Mouse (Mus musculus) brain, embryonic 14.5 days (tissue): Measurements from ENCODE around the gene Borcs7. TPM values are rescaled to one million over a fixed set of nuclear protein-coding genes. Genes with fewer than 3 reads are reported as not detected.

Experiments used
- DNase-seq: peaks from one replicate; pipeline ENCODE4 v3.0.0-alpha.2; 2011; ENCODE audit warnings: low read depth
- CTCF ChIP-seq: fragments of 200-500 bp; IDR thresholded peaks from 2 replicates; pipeline ENCODE4 v1.5.1; 2012; ENCODE audit warnings: inconsistent platforms, mild to moderate bottlenecking, moderate library complexity, borderline replicate concordance; ENCODE audit not compliant: insufficient read depth, insufficient read length; ENCODE audit errors: extremely low read depth
- POLR2A ChIP-seq: fragments of 200-500 bp; IDR thresholded peaks from 2 replicates; pipeline ENCODE4 v1.6.1; 2012; ENCODE audit warnings: mild to moderate bottlenecking, inconsistent platforms, borderline replicate concordance; ENCODE audit not compliant: poor library complexity, insufficient read depth, insufficient read length, severe bottlenecking; ENCODE audit errors: extremely low read depth
- polyA plus RNA-seq: library from polyadenylated mRNA; depleted of rRNA; stranded (reverse); fragments of >200 nt; gene quantifications from 2 replicates; pipeline ENCODE4 v1.2.3, GENCODE M21; 2012

Gene Borcs7
- polyA plus RNA-seq, 1 experiment: 12.3 TPM

GRCm38 (mm10) chr19:46697840-46698517 is 8.3 kb downstream of the Borcs7 start:
- TF ChIP-seq POLR2A (no peak), CTCF (no peak)
- no peak for DNase-seq

DNA sequence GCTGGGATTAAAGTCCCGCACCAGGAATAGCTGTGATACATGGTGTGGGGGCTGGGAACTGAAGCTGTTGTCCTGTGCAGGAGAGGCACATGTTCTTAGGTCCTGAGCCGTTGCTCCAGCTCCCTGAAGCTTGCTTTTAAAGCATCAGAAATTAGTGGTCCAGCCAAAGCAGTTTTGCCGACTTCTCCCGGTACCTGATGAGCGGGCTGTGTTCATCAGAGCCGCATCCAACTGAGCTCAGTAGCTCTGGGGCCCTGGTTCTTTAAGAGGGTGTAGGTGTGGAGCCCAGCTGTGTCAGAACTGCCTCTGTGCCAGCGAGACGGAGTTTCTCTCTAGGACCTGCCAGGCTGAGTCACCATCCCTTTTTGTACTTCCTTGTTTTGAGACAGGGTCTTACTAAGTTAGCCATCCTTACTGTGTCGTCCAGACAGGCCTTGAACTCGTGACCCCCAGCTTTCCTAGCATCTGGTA is 9.3 kb downstream of the Borcs7 start:
- no peak for DNase-seq
- no peak for TF ChIP-seq CTCF
- no peak for TF ChIP-seq POLR2A

GRCm38 (mm10) chr19:46701156-46701555 is 11.4 kb downstream of the Borcs7 start:
- DNase-seq: no peak
- TF ChIP-seq POLR2A (no peak), CTCF (no peak)

- no peak for TF ChIP-seq POLR2A
- TF ChIP-seq CTCF: no peak
These were observed 16.2 kb downstream of the Borcs7 start for GRCm38 (mm10) chr19:46705779-46706495.

GRCm38 (mm10) chr19:46706540-46707295 is 17.0 kb downstream of the Borcs7 start:
- DNase-seq: no peak

More at GRCm38 (mm10) chr19:46705779-46706495, 16.2 kb downstream of the Borcs7 start:
- DNase-seq: no peak

GRCm38 (mm10) chr19:46707296-46708151 is 17.8 kb downstream of the Borcs7 start, which contains the start of gene As3mt:
Gene As3mt, plus strand, starts transcription at chr19:46707458.
- TF ChIP-seq CTCF: no peak
- DNase-seq: peak; percentile 64

More at GRCm38 (mm10) chr19:46706540-46707295, 17.0 kb downstream of the Borcs7 start:
- TF ChIP-seq CTCF: no peak
- no peak for TF ChIP-seq POLR2A

GRCm38 (mm10) chr19:46710614-46711013 is 20.9 kb downstream of the Borcs7 start:
- no peak for DNase-seq
- TF ChIP-seq POLR2A: no peak
- no peak for TF ChIP-seq CTCF

GRCm38 (mm10) chr19:46714234-46714633 is 24.5 kb downstream of the Borcs7 start:
- TF ChIP-seq POLR2A: no peak
- no peak for TF ChIP-seq CTCF
- no peak for DNase-seq

DNA sequence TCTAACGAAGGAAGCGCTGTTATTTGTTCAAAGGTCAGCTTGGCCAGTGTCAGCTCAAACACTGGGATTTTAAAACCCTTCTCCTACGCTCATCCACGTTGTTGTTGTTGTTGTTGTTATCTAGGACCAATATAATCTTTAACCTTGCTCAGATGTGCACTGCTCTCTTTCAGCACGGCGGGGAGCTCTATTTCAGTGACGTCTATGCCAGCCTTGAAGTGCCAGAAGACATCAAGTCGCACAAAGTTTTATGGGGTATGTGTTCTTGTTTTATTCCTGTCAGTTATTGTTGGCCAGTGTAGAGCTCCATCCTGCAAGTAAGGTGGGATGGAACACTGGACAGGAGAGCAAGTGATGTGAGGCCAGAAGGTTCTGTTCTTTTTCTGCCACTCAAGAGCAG is 25.3 kb downstream of the Borcs7 start:
- no peak for TF ChIP-seq CTCF
- no peak for TF ChIP-seq POLR2A
- no peak for DNase-seq

DNA sequence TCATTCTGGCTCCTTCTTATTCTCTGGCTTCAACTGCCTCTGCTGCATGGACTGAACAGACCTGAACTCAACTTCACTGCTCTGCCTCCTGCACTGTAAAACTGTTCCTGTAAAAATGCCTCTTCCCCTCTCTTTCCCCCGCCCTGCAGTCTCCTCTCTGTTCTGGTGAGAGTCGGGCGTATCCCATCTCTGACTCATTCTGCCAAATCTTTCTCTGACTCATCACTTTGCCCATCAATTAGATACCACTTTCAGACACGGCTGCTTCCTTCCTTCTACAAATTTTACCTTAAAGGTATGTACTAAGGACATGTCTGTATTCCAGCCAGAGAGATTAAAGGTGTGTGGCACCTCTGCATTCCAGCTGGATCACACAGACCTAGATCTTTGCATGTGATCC is 28.4 kb downstream of the Borcs7 start:
- TF ChIP-seq POLR2A (no peak), CTCF (no peak)
- no peak for DNase-seq

GRCm38 (mm10) chr19:46724411-46724810 is 34.7 kb downstream of the Borcs7 start:
- DNase-seq: no peak
- TF ChIP-seq POLR2A: no peak
- TF ChIP-seq CTCF: no peak

DNA sequence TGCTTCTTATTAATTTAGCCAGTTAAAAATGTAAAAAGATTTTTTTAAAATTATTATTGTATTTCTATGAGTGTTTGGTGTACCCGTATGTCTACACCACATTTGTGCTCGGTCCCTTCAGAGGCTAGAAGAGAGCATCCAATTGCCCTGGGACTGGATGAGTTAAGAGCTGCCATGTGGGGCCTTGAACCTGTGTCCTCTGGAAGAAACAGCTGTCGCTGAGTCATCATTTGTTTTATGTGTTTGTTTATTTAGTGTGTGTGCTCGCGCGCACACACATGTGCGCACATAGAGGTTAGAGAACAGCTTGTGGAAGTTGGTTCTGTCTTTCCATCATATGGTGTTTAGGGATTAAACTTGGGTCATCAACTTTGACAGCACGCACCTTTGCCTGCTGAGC is 36.4 kb downstream of the Borcs7 start:
- TF ChIP-seq CTCF (no peak), POLR2A (no peak)
- no peak for DNase-seq
